ENCODE assay signal across 31 mouse cellular contexts in genomic region chr12:62554622-62555021, GRCm38 (mm10).
DNase-seq lines count a peak whose midpoint lies in the region; ATAC-seq and TF ChIP-seq lines count a peak whose summit lies in the region.
"Had no signal": no experiment of that assay in that cellular context is flagged by ENCODE, and none has a peak within 500 bp of the region (broad histone marks: within the 10 kb centered on the region; RNA-seq: fewer than 3 reads in every experiment).

No protein-coding gene starts in this region.

- TF ChIP-seq EP300 in liver, postnatal 0 days (IDR thresholded peaks at IDR 0.05; ENCODE audit: low read depth): no peak

- no peak for TF ChIP-seq CTCF in liver, postnatal 0 days (IDR thresholded peaks at IDR 0.05; ENCODE audit: low read depth)

- no peak overlapping the region for H3K27ac ChIP-seq in liver, embryonic 11.5 days (ENCODE audit: low read depth, low read length)
- H3K27ac ChIP-seq in liver, postnatal 0 days (ENCODE audit: low read depth): no peak overlapping the region
- no peak overlapping the region for H3K27ac ChIP-seq in liver, embryonic 13.5 days
- H3K27ac ChIP-seq: embryonic facial prominence, embryonic 10.5 days; embryonic facial prominence, embryonic 13.5 days; forebrain, embryonic 12.5 days; forebrain, embryonic 15.5 days; heart, embryonic 15.5 days; hindbrain, embryonic 10.5 days; hindbrain, embryonic 13.5 days had no signal

- H3K36me3 ChIP-seq in liver, embryonic 11.5 days (ENCODE audit: control insufficient read depth, insufficient read depth, low read length): no peaks in the 10 kb centered on the region
- no peaks in the 10 kb centered on the region for H3K36me3 ChIP-seq in liver, postnatal 0 days (replicated peaks; ENCODE audit: insufficient read depth, low read length)
- no peaks in the 10 kb centered on the region for H3K36me3 ChIP-seq in liver, embryonic 13.5 days
- H3K36me3 ChIP-seq: embryonic facial prominence, embryonic 10.5 days; embryonic facial prominence, embryonic 13.5 days; forebrain, embryonic 12.5 days; forebrain, embryonic 15.5 days; G1E; heart, embryonic 12.5 days; heart, embryonic 15.5 days; hindbrain, embryonic 10.5 days; hindbrain, embryonic 13.5 days had no signal

- no peaks in the 10 kb centered on the region for H3K27me3 ChIP-seq in liver, embryonic 11.5 days (replicated peaks; ENCODE audit: control insufficient read depth, insufficient read depth, low read length)
- no peaks in the 10 kb centered on the region for H3K27me3 ChIP-seq in liver, postnatal 0 days (ENCODE audit: insufficient read depth, low read length)
- no peaks in the 10 kb centered on the region for H3K27me3 ChIP-seq in liver, embryonic 13.5 days
- H3K27me3 ChIP-seq: CH12.LX; embryonic facial prominence, embryonic 13.5 days; forebrain, embryonic 12.5 days; forebrain, embryonic 15.5 days; heart, embryonic 12.5 days; heart, embryonic 15.5 days; hindbrain, embryonic 13.5 days had no signal

- no peak for DNase-seq in liver, embryonic 11.5 days (ENCODE audit: low spot score)
- DNase-seq in liver, postnatal 0 days: no peak
- DNase-seq in MEL-GATA-1-ER (ENCODE audit: extremely low read depth, low read depth): peak; percentile 82
- DNase-seq in liver, embryonic 13.5 days: no peak
- DNase-seq in cerebellum, adult 11 months: no peak
- no peak for DNase-seq in urinary bladder, adult 18-20 months (ENCODE audit: low spot score in 2 of 2)
- DNase-seq: adrenal gland, adult 8-10 months; adrenal gland, postnatal 25 days; B cell, adult 2 months; cerebellum, adult 11-12 months; cerebellum, adult 8-10 months; cerebellum, postnatal 10 days; cerebellum, postnatal 36 days; embryo, embryonic 11 days; gastrocnemius, postnatal 25 days; heart, adult 18-20 months; heart, postnatal 10 days; heart, postnatal 36 days had no signal

- H3K4me3 ChIP-seq in liver, embryonic 11.5 days (ENCODE audit: low read depth, low read length): no peak overlapping the region
- H3K4me3 ChIP-seq in liver, postnatal 0 days (ENCODE audit: low read depth, low read length): no peak overlapping the region
- no peak overlapping the region for H3K4me3 ChIP-seq in liver, embryonic 13.5 days (replicated peaks)
- H3K4me3 ChIP-seq: embryonic facial prominence, embryonic 10.5 days; embryonic facial prominence, embryonic 13.5 days; erythroblast, embryonic 14.5 days; forebrain, embryonic 12.5 days; forebrain, embryonic 15.5 days; heart, embryonic 12.5 days; heart, embryonic 15.5 days; hindbrain, embryonic 10.5 days; hindbrain, embryonic 13.5 days had no signal

- no peaks in the 10 kb centered on the region for H3K9me3 ChIP-seq in liver, embryonic 11.5 days (ENCODE audit: control insufficient read depth, low read length)
- no peaks in the 10 kb centered on the region for H3K9me3 ChIP-seq in liver, postnatal 0 days (ENCODE audit: low read length)
- no peaks in the 10 kb centered on the region for H3K9me3 ChIP-seq in liver, embryonic 13.5 days (replicated peaks)
- H3K9me3 ChIP-seq: embryonic facial prominence, embryonic 10.5 days; embryonic facial prominence, embryonic 13.5 days; forebrain, embryonic 12.5 days; forebrain, embryonic 15.5 days; heart, embryonic 12.5 days; heart, embryonic 15.5 days; hindbrain, embryonic 10.5 days; hindbrain, embryonic 13.5 days had no signal

- no peaks in the 10 kb centered on the region for H3K4me1 ChIP-seq in liver, embryonic 11.5 days (replicated peaks; ENCODE audit: control insufficient read depth, insufficient read depth, low read length)
- H3K4me1 ChIP-seq in liver, postnatal 0 days (ENCODE audit: insufficient read depth): no peaks in the 10 kb centered on the region
- no peaks in the 10 kb centered on the region for H3K4me1 ChIP-seq in liver, embryonic 13.5 days (replicated peaks)
- H3K4me1 ChIP-seq: embryonic facial prominence, embryonic 10.5 days; embryonic facial prominence, embryonic 13.5 days; forebrain, embryonic 12.5 days; forebrain, embryonic 15.5 days; heart, embryonic 12.5 days; heart, embryonic 15.5 days; hindbrain, embryonic 10.5 days; hindbrain, embryonic 13.5 days had no signal

- H3K9ac ChIP-seq in liver, embryonic 11.5 days (ENCODE audit: low read depth, low read length): no peak overlapping the region
- no peak overlapping the region for H3K9ac ChIP-seq in liver, postnatal 0 days (replicated peaks)
- no peak overlapping the region for H3K9ac ChIP-seq in liver, embryonic 13.5 days
- H3K9ac ChIP-seq: embryonic facial prominence, embryonic 13.5 days; forebrain, embryonic 12.5 days; forebrain, embryonic 15.5 days; heart, embryonic 12.5 days; heart, embryonic 15.5 days; hindbrain, embryonic 13.5 days had no signal

- no peak overlapping the region for H3K4me2 ChIP-seq in liver, embryonic 11.5 days
- H3K4me2 ChIP-seq in liver, postnatal 0 days (ENCODE audit: low read depth, low read length): no peak overlapping the region
- H3K4me2 ChIP-seq in liver, embryonic 13.5 days: no peak overlapping the region
- H3K4me2 ChIP-seq: embryonic facial prominence, embryonic 13.5 days; forebrain, embryonic 12.5 days; forebrain, embryonic 15.5 days; heart, embryonic 12.5 days; heart, embryonic 15.5 days; hindbrain, embryonic 13.5 days had no signal

- peak; percentile 89 for ATAC-seq in liver, embryonic 11.5 days (replicated peaks; ENCODE audit: low FRiP score)
- no peak for ATAC-seq in liver, postnatal 0 days
- peak; percentile 70 for ATAC-seq in liver, embryonic 13.5 days (ENCODE audit: low read depth)
- ATAC-seq: activated CD4-positive, CD25-positive, alpha-beta regulatory T cell, adult 4 months; forebrain, embryonic 15.5 days; hindbrain, embryonic 16.5 days had no signal
